Mouse (Mus musculus) embryonic facial prominence, embryonic 15.5 days (tissue): ENCODE results near the gene Dpf3. TPM values are rescaled to one million over a fixed set of nuclear protein-coding genes. Genes with fewer than 3 reads are reported as not detected.

Experiments used
- ATAC-seq: fragments of 200-750 bp; cut with Nextera tagmentation; 2 replicates; pipeline ENCODE4 v1.8.0; 2017; ENCODE audit warnings: low read depth, moderate TSS enrichment; ENCODE audit not compliant: insufficient number of reproducible peaks, low FRiP score, low TSS enrichment
- H3K27ac ChIP-seq: fragments of 300-500 bp; sonication (generic); replicated peaks from 2 replicates; pipeline ENCODE4 v1.5.1; 2015; ENCODE audit warnings: mild to moderate bottlenecking, inconsistent platforms
- H3K27me3 ChIP-seq: fragments of 300-500 bp; sonication (generic); 2 replicates; pipeline ENCODE4 v1.6.1; 2015; ENCODE audit warnings: inconsistent platforms
- H3K36me3 ChIP-seq: fragments of 300-500 bp; sonication (generic); 2 replicates; pipeline ENCODE4 v1.6.1; 2015; ENCODE audit warnings: mild to moderate bottlenecking, inconsistent platforms
- H3K4me1 ChIP-seq: fragments of 300-500 bp; sonication (generic); 2 replicates; pipeline ENCODE4 v1.6.1; 2015; ENCODE audit warnings: inconsistent platforms
- H3K4me2 ChIP-seq: fragments of 300-500 bp; sonication (generic); replicated peaks from 2 replicates; pipeline ENCODE4 v1.6.1; 2015; ENCODE audit warnings: mild to moderate bottlenecking, inconsistent platforms
- H3K4me3 ChIP-seq: fragments of 300-500 bp; sonication (generic); replicated peaks from 2 replicates; pipeline ENCODE4 v1.5.1; 2015; ENCODE audit warnings: mild to moderate bottlenecking, inconsistent platforms
- H3K9ac ChIP-seq: fragments of 300-500 bp; sonication (generic); 2 replicates; pipeline ENCODE4 v1.6.1; 2015; ENCODE audit warnings: inconsistent platforms
- H3K9me3 ChIP-seq: fragments of 300-500 bp; sonication (generic); replicated peaks from 2 replicates; pipeline ENCODE4 v1.6.1; 2016; ENCODE audit warnings: inconsistent platforms
- WGBS: fragments of 180-500 bp; shearing (Covaris S2); methylation state at CpG from one replicate; pipeline ENCODE4 v1.1.7; 2015; 5-methylcytosine and 5-hydroxymethylcytosine counted together
- polyA plus RNA-seq: library from polyadenylated mRNA; unstranded; fragments of >200 nt; fragmentation: Nextera tagmentation; extraction: Ambion mirVana; gene quantifications from 2 replicates; pipeline ENCODE4 v1.2.1, GENCODE M21; 2015

Gene Dpf3
- polyA plus RNA-seq, 1 experiment from 2014 or later, result 4.6 TPM

- Histone ChIP-seq H3K27ac (peak overlapping the region; percentile 22; the same call in 1 of the 2 replicates), H3K4me2 (no peak overlapping the region; the same call in 1 of the 2 replicates), H3K9me3 (no peaks in the 10 kb centered on the region), H3K36me3 (no peaks in the 10 kb centered on the region), H3K4me1 (peaks cover 17% of the 10 kb centered on the region; the same call in 1 of the 2 replicates), H3K4me3 (no peak overlapping the region), H3K9ac (no peak overlapping the region), H3K27me3 (no peaks in the 10 kb centered on the region)
- WGBS, result 45% methylated on average over 17 of the region's 17 CpGs
- ATAC-seq, result no peak
These were observed 75.6 kb downstream of the Dpf3 start for GRCm38 (mm10) chr12:83411721-83412521.

GRCm38 (mm10) chr12:83411032-83411431 is 76.5 kb downstream of the Dpf3 start:
- Histone ChIP-seq H3K36me3 (no peaks in the 10 kb centered on the region), H3K4me3 (no peak overlapping the region), H3K4me1 (peaks cover 17% of the 10 kb centered on the region; the same call in 1 of the 2 replicates), H3K27ac (no peak overlapping the region), H3K27me3 (no peaks in the 10 kb centered on the region), H3K9ac (no peak overlapping the region), H3K9me3 (no peaks in the 10 kb centered on the region), H3K4me2 (no peak overlapping the region)
- ATAC-seq, result no peak
- 57% methylated on average over 5 of the region's 5 CpGs for WGBS

DNA sequence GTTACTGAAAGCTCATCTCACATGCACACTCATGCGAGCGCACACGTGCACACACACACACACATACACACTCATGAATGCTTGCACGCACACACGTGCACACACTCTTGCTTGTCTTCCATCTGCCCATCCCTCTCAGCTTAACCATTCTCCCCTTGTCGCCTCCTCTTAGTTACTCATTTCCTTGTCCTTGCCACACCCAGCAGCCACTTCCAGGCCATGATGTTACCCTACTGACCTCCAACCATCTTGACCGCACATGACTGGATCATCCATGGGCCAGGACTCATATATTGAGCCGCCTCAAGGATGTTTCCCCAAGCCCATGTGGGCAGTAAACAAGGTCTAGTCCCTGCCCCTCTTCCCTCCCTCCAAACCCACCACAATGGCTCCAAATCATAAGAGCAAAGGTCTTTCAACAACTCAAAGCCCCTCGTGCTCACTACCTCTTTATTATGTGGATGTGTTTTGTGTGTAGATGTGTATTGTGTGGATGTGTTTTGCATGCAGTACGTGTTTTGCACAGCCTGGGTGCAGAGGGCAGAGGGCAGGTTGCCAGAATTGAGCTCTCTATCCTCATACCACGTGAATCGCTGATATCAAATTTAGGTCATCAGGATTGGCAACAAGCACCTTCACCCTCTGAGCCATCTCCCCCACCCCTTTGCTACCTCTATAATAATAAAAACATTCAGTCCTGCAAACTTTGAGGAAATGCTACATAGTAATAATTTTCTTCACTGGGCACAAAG is 82.0 kb downstream of the Dpf3 start:
- 93% methylated on average over 12 of the region's 12 CpGs for WGBS
- no peak for ATAC-seq

GRCm38 (mm10) chr12:83402270-83402669 is 85.2 kb downstream of the Dpf3 start:
- 68% methylated on average over 5 of the region's 5 CpGs for WGBS
- no peaks in the 10 kb centered on the region for H3K9me3 ChIP-seq

More for the DNA sequence above, 82.0 kb downstream of the Dpf3 start:
- H3K4me3 ChIP-seq, result no peak overlapping the region
- no peaks in the 10 kb centered on the region for H3K9me3 ChIP-seq
- no peak overlapping the region for H3K4me2 ChIP-seq
- H3K4me1 ChIP-seq, result no peaks in the 10 kb centered on the region
- H3K27ac ChIP-seq, result no peak overlapping the region
- no peaks in the 10 kb centered on the region for H3K27me3 ChIP-seq
- no peaks in the 10 kb centered on the region for H3K36me3 ChIP-seq
- H3K9ac ChIP-seq, result no peak overlapping the region

DNA sequence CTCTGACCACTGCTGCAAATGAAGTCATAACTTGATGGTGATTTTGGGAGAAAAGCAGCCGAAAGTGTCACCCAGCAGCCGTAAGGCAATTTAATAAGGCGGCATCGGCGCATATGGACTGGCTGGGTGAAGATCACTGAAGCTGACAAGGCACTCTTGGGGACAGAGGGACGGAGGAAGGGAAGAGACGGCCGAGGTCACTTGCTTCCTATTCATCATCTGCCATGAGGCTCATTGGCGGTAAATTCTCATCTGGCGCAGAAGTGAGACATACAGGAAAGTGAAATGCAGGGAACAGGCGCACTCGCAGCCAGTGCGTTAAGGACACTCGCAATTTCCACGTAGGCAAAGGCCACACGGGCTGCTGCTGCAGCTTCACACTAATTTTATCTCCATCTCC is 95.5 kb downstream of the Dpf3 start:
- H3K27me3 ChIP-seq, result no peaks in the 10 kb centered on the region
- H3K9me3 ChIP-seq, result no peaks in the 10 kb centered on the region
- WGBS, result 86% methylated on average over 16 of the region's 16 CpGs
- no peak for ATAC-seq
- no peak overlapping the region for H3K27ac ChIP-seq
- H3K4me1 ChIP-seq, result no peaks in the 10 kb centered on the region
- H3K4me3 ChIP-seq, result no peak overlapping the region
- no peak overlapping the region for H3K4me2 ChIP-seq
- H3K36me3 ChIP-seq, result no peaks in the 10 kb centered on the region
- no peak overlapping the region for H3K9ac ChIP-seq

More at GRCm38 (mm10) chr12:83402270-83402669, 85.2 kb downstream of the Dpf3 start:
- Histone ChIP-seq H3K27me3 (no peaks in the 10 kb centered on the region), H3K27ac (no peak overlapping the region), H3K4me1 (no peaks in the 10 kb centered on the region), H3K36me3 (no peaks in the 10 kb centered on the region), H3K4me3 (no peak overlapping the region), H3K4me2 (no peak overlapping the region), H3K9ac (no peak overlapping the region)
- no peak for ATAC-seq

- 24% methylated on average over 3 of the region's 3 CpGs for WGBS
- Histone ChIP-seq H3K27me3 (no peaks in the 10 kb centered on the region), H3K4me3 (no peak overlapping the region), H3K4me1 (no peaks in the 10 kb centered on the region), H3K9ac (no peak overlapping the region), H3K27ac (no peak overlapping the region), H3K36me3 (no peaks in the 10 kb centered on the region), H3K4me2 (no peak overlapping the region), H3K9me3 (no peaks in the 10 kb centered on the region)
- no peak for ATAC-seq
These were observed 100.0 kb downstream of the Dpf3 start for GRCm38 (mm10) chr12:83387554-83387953.

DNA sequence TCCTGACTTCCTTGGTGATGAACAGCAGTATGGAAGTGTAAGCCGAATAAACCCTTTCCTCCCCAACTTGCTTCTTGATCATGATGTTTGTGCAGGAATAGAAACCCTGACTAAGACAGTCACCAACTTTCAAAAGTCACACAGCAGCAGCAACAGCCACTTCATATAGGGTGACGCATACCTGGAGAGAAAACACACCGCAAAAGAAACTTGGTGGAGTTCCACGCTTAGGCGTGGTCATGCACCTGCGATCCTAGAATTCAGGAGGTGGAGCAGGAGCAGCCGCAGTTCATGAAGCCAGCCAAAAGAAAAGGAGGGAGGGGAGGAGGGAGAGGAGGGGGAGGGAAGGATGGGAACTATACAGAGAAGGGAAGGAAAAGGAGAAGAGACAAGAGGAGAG is 106.4 kb downstream of the Dpf3 start:
- no peaks in the 10 kb centered on the region for H3K36me3 ChIP-seq

GRCm38 (mm10) chr12:83380016-83380415 is 107.5 kb downstream of the Dpf3 start:
- Histone ChIP-seq H3K27me3 (no peaks in the 10 kb centered on the region), H3K9me3 (no peaks in the 10 kb centered on the region), H3K27ac (no peak overlapping the region), H3K4me2 (no peak overlapping the region), H3K4me1 (no peaks in the 10 kb centered on the region), H3K4me3 (no peak overlapping the region), H3K9ac (no peak overlapping the region), H3K36me3 (no peaks in the 10 kb centered on the region)
- 79% methylated on average over 3 of the region's 3 CpGs for WGBS
- ATAC-seq, result no peak

More for the DNA sequence above, 106.4 kb downstream of the Dpf3 start:
- WGBS, result 81% methylated on average over 7 of the region's 7 CpGs
- Histone ChIP-seq H3K9me3 (no peaks in the 10 kb centered on the region), H3K4me1 (no peaks in the 10 kb centered on the region), H3K9ac (no peak overlapping the region), H3K27ac (no peak overlapping the region), H3K27me3 (no peaks in the 10 kb centered on the region), H3K4me3 (no peak overlapping the region), H3K4me2 (no peak overlapping the region)
- ATAC-seq, result no peak

DNA sequence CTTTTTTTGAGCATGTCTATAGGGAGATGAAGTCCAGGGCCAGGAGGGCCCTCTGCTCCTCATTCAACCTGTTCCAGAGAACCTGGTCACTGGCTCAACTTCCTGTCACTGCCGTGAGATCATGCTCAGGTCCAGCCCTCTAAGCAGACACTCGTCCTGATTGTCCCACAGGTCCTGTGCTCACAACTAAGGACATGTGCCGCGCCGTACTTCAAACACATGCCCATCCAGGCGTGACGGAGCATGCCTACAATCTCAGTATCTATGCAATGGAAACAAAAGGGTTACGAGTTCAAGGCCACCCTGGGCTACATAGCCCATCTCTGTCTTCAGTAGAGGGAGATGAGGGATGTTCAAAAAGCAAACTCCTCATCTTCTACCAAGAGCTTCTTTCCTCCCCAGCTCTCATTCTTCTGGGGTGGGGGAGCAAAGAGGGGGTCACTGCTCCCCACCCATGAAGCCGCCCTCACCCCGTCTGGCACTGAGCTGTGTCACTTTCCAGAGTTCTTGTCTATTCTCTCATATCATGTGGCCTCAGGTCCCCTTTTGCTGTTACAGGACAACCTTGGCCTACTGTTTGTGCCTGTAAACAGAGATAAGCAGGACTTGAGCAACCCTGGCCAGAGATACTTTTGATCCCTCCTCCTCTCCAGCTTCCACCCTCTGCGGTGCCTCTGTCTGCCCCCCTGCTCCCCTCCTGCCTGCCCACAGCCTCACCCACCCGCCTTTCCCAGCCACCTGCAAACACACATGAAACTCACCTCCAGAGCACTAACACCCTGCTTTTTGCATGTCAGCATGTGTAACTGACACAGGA is 112.3 kb downstream of the Dpf3 start:
- no peak overlapping the region for H3K4me2 ChIP-seq
- H3K4me3 ChIP-seq, result no peak overlapping the region
- WGBS, result 79% methylated on average over 12 of the region's 12 CpGs
- no peaks in the 10 kb centered on the region for H3K27me3 ChIP-seq
- no peak overlapping the region for H3K27ac ChIP-seq
- ATAC-seq, result no peak
- no peaks in the 10 kb centered on the region for H3K36me3 ChIP-seq
- no peaks in the 10 kb centered on the region for H3K4me1 ChIP-seq
- H3K9me3 ChIP-seq, result no peaks in the 10 kb centered on the region
- no peak overlapping the region for H3K9ac ChIP-seq

GRCm38 (mm10) chr12:83373081-83373480 is 114.4 kb downstream of the Dpf3 start:
- no peak overlapping the region for H3K4me2 ChIP-seq
- H3K4me3 ChIP-seq, result no peak overlapping the region
- no peak for ATAC-seq
- no peak overlapping the region for H3K27ac ChIP-seq
- H3K4me1 ChIP-seq, result no peaks in the 10 kb centered on the region
- H3K27me3 ChIP-seq, result no peaks in the 10 kb centered on the region
- H3K36me3 ChIP-seq, result no peaks in the 10 kb centered on the region
- no peaks in the 10 kb centered on the region for H3K9me3 ChIP-seq
- WGBS, result 85% methylated on average over 7 of the region's 7 CpGs
- H3K9ac ChIP-seq, result no peak overlapping the region

GRCm38 (mm10) chr12:83372290-83372689 is 115.2 kb downstream of the Dpf3 start:
- no peaks in the 10 kb centered on the region for H3K9me3 ChIP-seq
- no peaks in the 10 kb centered on the region for H3K4me1 ChIP-seq
- H3K4me3 ChIP-seq, result no peak overlapping the region
- WGBS, result 86% methylated on average over 7 of the region's 7 CpGs
- H3K36me3 ChIP-seq, result no peaks in the 10 kb centered on the region
- H3K27ac ChIP-seq, result no peak overlapping the region
- H3K4me2 ChIP-seq, result no peak overlapping the region
- ATAC-seq, result no peak
- H3K27me3 ChIP-seq, result no peaks in the 10 kb centered on the region
- no peak overlapping the region for H3K9ac ChIP-seq
